Mouse (Mus musculus) midbrain, embryonic 13.5 days (tissue): ENCODE measurements around the gene Herc3. TPM values are rescaled to one million over a fixed set of nuclear protein-coding genes. Genes with fewer than 3 reads are reported as not detected.

ENCODE experiments used
- ATAC-seq: fragments of 200-750 bp; cut with Nextera tagmentation; 2 replicates; pipeline ENCODE4 v1.8.0; 2017; ENCODE audit warnings: mild to moderate bottlenecking, moderate TSS enrichment, moderate library complexity
- H3K27ac ChIP-seq: fragments of 300-500 bp; sonication (generic); 2 replicates; pipeline ENCODE4 v1.5.1; 2015; ENCODE audit warnings: inconsistent platforms, mild to moderate bottlenecking, moderate library complexity
- H3K27me3 ChIP-seq: fragments of 300-500 bp; sonication (generic); 2 replicates; pipeline ENCODE4 v1.6.1; 2015; ENCODE audit warnings: mild to moderate bottlenecking, inconsistent platforms
- H3K36me3 ChIP-seq: fragments of 300-500 bp; sonication (generic); 2 replicates; pipeline ENCODE4 v1.6.1; 2015; ENCODE audit warnings: mild to moderate bottlenecking, inconsistent platforms
- H3K4me1 ChIP-seq: fragments of 300-500 bp; sonication (generic); replicated peaks from 2 replicates; pipeline ENCODE4 v1.6.1; 2015; ENCODE audit warnings: inconsistent platforms
- H3K4me2 ChIP-seq: fragments of 300-500 bp; sonication (generic); replicated peaks from 2 replicates; pipeline ENCODE4 v1.6.1; 2015; ENCODE audit warnings: moderate library complexity, mild to moderate bottlenecking, inconsistent platforms
- H3K4me3 ChIP-seq: fragments of 300-500 bp; sonication (generic); replicated peaks from 2 replicates; pipeline ENCODE4 v1.5.1; 2015; ENCODE audit warnings: mild to moderate bottlenecking, inconsistent platforms
- H3K9ac ChIP-seq: fragments of 300-500 bp; sonication (generic); replicated peaks from 2 replicates; pipeline ENCODE4 v1.6.1; 2015; ENCODE audit warnings: mild to moderate bottlenecking, inconsistent platforms
- H3K9me3 ChIP-seq: fragments of 300-500 bp; sonication (generic); 2 replicates; pipeline ENCODE4 v1.6.1; 2016; ENCODE audit warnings: mild to moderate bottlenecking, inconsistent platforms
- WGBS: fragments of 180-500 bp; shearing (Covaris S2); methylation state at CpG from one replicate; pipeline ENCODE4 v1.1.7; 2015; 5-methylcytosine and 5-hydroxymethylcytosine counted together
- polyA plus RNA-seq: library from polyadenylated mRNA; unstranded; fragments of >200 nt; fragmentation: Nextera tagmentation; extraction: Ambion mirVana; gene quantifications from 2 replicates; pipeline ENCODE4 v1.2.1, GENCODE M21; 2015

Gene Herc3
- polyA plus RNA-seq, 1 experiment from 2014 or later = 19.3 TPM

DNA sequence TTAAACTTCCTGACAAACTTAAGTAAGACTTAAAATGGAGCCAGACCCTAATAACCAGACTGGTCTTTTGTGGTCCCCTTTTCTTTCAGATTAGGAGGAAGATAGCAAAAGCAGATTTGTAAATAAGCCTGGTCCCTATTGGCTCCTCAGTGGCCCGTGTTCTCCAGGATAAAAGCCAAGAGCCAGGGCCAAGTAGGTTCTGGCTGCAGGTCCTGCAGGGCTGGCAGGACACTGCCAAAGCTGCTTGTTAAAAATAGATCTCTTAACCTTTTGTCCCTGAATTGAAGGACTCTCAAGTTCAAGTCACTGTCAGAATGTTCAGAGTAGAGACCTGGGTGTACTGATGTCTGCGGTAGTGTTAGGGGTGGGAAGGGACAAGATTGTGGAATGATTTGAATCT is 96.6 kb downstream of the Herc3 start:
- ATAC-seq = no peak
- WGBS = 74% methylated on average over 2 of the region's 2 CpGs
- no peak overlapping the region for H3K4me2 ChIP-seq
- peaks cover 24% of the 10 kb centered on the region for H3K4me1 ChIP-seq
- no peaks in the 10 kb centered on the region for H3K27me3 ChIP-seq
- no peaks in the 10 kb centered on the region for H3K36me3 ChIP-seq
- H3K27ac ChIP-seq = no peak overlapping the region
- no peak overlapping the region for H3K4me3 ChIP-seq
- H3K9ac ChIP-seq = no peak overlapping the region
- H3K9me3 ChIP-seq = no peaks in the 10 kb centered on the region

GRCm38 (mm10) chr6:58929911-58930431 is 98.7 kb downstream of the Herc3 start:
- Histone ChIP-seq H3K27me3 (no peaks in the 10 kb centered on the region), H3K4me1 (peaks cover 37% of the 10 kb centered on the region), H3K9me3 (no peaks in the 10 kb centered on the region), H3K4me2 (no peak overlapping the region), H3K9ac (no peak overlapping the region), H3K36me3 (no peaks in the 10 kb centered on the region), H3K4me3 (no peak overlapping the region), H3K27ac (no peak overlapping the region)
- WGBS = 91% methylated on average over 9 of the region's 9 CpGs
- no peak for ATAC-seq

DNA sequence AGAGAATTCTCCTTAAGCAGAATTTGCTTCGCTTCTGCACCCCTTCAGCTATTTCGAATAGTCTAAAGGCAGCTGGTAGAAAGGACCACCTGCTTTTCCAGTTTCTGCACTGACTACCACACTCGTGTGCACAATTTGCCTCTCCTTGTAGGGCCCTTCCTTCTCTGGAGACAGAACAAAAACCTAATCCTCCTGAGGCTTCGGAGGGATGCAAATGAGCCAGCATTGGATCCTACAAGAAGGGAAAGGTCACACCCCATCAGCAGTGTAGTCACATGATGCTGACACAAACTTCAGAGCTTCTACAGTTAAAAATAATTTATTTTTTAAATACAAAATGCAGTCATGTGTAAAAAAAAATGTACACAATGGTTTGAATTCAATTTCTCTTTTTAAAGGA is 99.9 kb downstream of the Herc3 start:
- ATAC-seq = no peak
- Histone ChIP-seq H3K36me3 (no peaks in the 10 kb centered on the region), H3K9ac (no peak overlapping the region), H3K4me3 (no peak overlapping the region), H3K9me3 (no peaks in the 10 kb centered on the region), H3K4me1 (peaks cover 41% of the 10 kb centered on the region), H3K4me2 (no peak overlapping the region), H3K27me3 (no peaks in the 10 kb centered on the region), H3K27ac (no peak overlapping the region)
- WGBS = 31% methylated on average over 4 of the region's 4 CpGs

DNA sequence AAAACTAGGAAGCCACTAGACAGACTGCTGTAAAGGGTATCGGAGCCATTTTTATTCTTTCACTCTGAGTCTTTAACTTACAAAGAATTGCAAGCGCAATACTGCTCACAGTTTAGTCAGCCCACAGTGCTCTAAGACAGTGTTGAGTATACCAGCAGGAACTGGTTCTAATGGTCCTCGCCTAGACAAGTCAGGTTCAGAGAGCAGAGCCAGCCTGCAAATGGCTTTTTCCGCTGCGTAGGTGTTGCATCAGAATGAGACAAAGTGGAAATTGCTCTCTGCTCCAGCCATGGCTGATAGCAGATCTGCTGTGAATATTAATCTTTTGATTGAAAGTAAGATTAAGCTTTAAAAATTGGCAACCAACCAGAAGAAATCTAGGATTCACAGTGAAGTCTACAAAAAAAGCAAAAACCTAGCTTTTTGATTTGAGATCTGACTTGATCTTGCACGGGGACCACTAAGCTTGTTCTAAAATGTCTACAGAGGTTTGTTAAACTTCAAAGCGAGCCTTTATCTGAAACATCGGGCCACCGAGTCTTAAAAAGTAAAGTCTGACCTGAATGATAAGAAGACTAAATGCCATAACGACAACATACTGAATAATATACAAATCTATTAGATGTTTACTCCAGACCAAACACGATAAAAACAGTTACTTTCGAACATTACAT is 101.4 kb downstream of the Herc3 start:
- peaks cover 37% of the 10 kb centered on the region for H3K4me1 ChIP-seq
- peak overlapping the region; percentile 25 for H3K4me2 ChIP-seq
- peak; percentile 74 for ATAC-seq
- H3K4me3 ChIP-seq = no peak overlapping the region
- H3K9ac ChIP-seq = no peak overlapping the region
- no peaks in the 10 kb centered on the region for H3K36me3 ChIP-seq
- 44% methylated on average over 12 of the region's 12 CpGs for WGBS
- peak overlapping the region; percentile 87 for H3K27ac ChIP-seq
- no peaks in the 10 kb centered on the region for H3K9me3 ChIP-seq
- no peaks in the 10 kb centered on the region for H3K27me3 ChIP-seq

DNA sequence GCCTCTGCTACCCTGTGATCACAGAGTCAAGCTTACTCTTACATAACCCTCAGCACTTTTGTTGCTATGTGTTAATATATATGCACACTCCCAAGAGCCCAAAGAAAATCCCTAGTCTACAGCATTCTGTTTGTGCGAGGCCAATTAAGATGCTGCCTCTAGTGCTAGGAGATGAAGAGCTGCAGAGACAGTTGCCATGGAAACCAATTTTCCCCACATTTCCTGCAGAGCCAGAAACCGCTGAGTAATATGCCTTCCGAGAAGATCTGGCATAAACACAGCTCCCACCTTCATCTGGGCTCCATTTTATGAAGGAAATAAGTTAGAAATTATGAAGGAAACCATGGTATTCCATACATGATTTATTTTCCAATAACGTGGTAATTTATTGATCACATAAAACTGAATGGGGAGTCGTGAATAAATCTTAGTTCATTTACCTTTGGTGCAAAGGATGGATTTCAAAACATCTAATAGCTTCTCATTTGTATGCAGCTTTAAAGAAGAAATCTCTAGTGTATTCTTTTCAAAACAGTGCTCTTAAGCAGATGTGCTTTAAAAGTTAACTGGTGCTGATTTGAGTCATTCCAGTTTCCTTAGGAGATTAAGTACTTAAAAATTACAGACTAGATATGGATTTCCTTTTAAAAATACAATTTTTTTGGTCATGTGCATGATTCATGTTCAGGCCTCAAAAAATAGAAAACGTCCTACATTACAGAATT is 102.1 kb downstream of the Herc3 start:
- no peak overlapping the region for H3K4me3 ChIP-seq
- H3K36me3 ChIP-seq = no peaks in the 10 kb centered on the region
- no peaks in the 10 kb centered on the region for H3K27me3 ChIP-seq
- peaks cover 36% of the 10 kb centered on the region for H3K4me1 ChIP-seq
- no peak overlapping the region for H3K9ac ChIP-seq
- H3K27ac ChIP-seq = peak overlapping the region; percentile 87
- 24% methylated on average over 6 of the region's 6 CpGs for WGBS
- H3K4me2 ChIP-seq = peak overlapping the region; percentile 25
- no peaks in the 10 kb centered on the region for H3K9me3 ChIP-seq
- peak; percentile 95 for ATAC-seq

GRCm38 (mm10) chr6:58934144-58934543 is 102.9 kb downstream of the Herc3 start:
- Histone ChIP-seq H3K9ac (no peak overlapping the region), H3K4me2 (0 out of 2 replicates have a peak overlapping the region, but pooled peaks have one; percentile 1), H3K27ac (peak overlapping the region; percentile 88), H3K4me3 (no peak overlapping the region), H3K9me3 (no peaks in the 10 kb centered on the region), H3K4me1 (peaks cover 36% of the 10 kb centered on the region), H3K27me3 (no peaks in the 10 kb centered on the region), H3K36me3 (no peaks in the 10 kb centered on the region)
- 16% methylated on average over 4 of the region's 4 CpGs for WGBS
- ATAC-seq = peak; percentile 55

DNA sequence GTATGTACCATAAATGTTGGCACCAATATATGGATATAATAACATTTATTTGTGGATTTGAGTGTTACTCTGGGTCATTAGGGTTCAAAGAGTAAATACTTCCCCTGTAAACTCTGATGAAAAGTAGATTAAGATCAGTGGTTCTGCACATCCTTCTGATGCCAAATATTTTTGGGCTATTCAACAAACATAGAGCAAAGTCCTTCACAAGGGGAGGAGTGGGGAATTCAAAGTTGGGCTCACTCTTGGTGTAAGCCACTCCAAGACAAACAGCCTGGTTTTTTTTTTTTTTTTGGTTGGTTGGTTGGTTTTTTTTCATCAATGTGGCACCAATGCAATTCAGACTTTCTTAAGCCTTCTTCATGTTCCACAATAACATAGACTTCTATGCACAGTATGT is 106.5 kb downstream of the Herc3 start:
- H3K27me3 ChIP-seq = no peaks in the 10 kb centered on the region
- H3K9me3 ChIP-seq = no peaks in the 10 kb centered on the region
- H3K36me3 ChIP-seq = no peaks in the 10 kb centered on the region
- no peak overlapping the region for H3K4me3 ChIP-seq
- no peak for ATAC-seq
- H3K4me2 ChIP-seq = no peak overlapping the region
- H3K9ac ChIP-seq = no peak overlapping the region
- H3K27ac ChIP-seq = no peak overlapping the region
- H3K4me1 ChIP-seq = peaks cover 19% of the 10 kb centered on the region

- no peak overlapping the region for H3K4me2 ChIP-seq
- H3K27ac ChIP-seq = no peak overlapping the region
- no peak overlapping the region for H3K9ac ChIP-seq
- 96% methylated on average over 2 of the region's 2 CpGs for WGBS
- ATAC-seq = no peak
- H3K36me3 ChIP-seq = peaks cover 9% of the 10 kb centered on the region
- no peak overlapping the region for H3K4me3 ChIP-seq
- H3K27me3 ChIP-seq = no peaks in the 10 kb centered on the region
- no peaks in the 10 kb centered on the region for H3K4me1 ChIP-seq
- H3K9me3 ChIP-seq = no peaks in the 10 kb centered on the region
Measured at GRCm38 (mm10) chr6:58942276-58942675, 111.0 kb downstream of the Herc3 start.

DNA sequence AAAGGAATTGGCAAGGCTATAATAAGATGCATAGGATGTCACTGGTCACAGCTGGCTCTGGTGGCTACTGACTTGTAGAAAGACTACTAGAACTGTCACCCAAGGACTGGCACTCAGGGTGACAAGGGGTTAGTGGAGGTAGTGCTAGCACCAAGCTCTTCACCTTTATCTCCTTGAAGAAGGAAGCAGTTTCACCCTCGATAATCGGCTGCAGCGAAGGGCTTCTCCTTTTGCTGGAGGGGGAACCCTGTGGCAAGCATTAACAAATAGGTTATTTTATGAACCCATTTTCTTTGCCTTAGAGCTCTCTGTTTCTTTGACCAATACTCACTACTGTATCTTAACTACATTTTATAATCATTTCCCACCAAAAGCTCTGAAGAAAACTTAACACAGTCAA is 112.7 kb downstream of the Herc3 start:
- H3K4me1 ChIP-seq = no peaks in the 10 kb centered on the region
- no peak overlapping the region for H3K4me2 ChIP-seq
- no peak overlapping the region for H3K9ac ChIP-seq
- no peaks in the 10 kb centered on the region for H3K9me3 ChIP-seq
- H3K4me3 ChIP-seq = no peak overlapping the region
- no peak overlapping the region for H3K27ac ChIP-seq
- H3K36me3 ChIP-seq = peaks cover 9% of the 10 kb centered on the region
- 93% methylated on average over 3 of the region's 3 CpGs for WGBS
- no peak for ATAC-seq
- H3K27me3 ChIP-seq = no peaks in the 10 kb centered on the region

GRCm38 (mm10) chr6:58946246-58946645 is 115.0 kb downstream of the Herc3 start:
- Histone ChIP-seq H3K4me1 (no peaks in the 10 kb centered on the region), H3K27me3 (no peaks in the 10 kb centered on the region), H3K9me3 (no peaks in the 10 kb centered on the region), H3K36me3 (peaks cover 9% of the 10 kb centered on the region), H3K9ac (no peak overlapping the region), H3K4me2 (no peak overlapping the region), H3K4me3 (no peak overlapping the region), H3K27ac (no peak overlapping the region)
- WGBS = 68% methylated on average over 2 of the region's 2 CpGs
- no peak for ATAC-seq

DNA sequence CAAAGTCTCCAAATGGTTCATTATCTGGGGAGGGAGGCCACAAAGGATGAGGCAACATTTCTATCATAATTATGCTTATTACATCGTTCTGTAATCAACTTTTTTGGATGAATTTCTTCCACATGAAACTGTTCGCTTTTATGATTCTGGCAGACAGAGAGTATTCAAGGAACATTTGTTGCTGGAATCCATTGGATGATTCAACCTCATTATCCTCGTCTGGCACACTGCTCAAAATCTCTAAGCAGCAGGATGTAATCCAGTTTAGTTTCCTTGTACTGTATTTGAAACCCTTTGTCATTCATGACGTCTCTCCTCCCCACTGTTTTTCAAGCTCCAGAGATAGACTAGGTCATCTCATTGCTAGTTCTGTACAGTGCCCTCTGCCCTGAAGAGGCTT is 115.6 kb downstream of the Herc3 start:
- H3K9me3 ChIP-seq = no peaks in the 10 kb centered on the region
- 77% methylated on average over 4 of the region's 4 CpGs for WGBS

GRCm38 (mm10) chr6:58950410-58950809 is 119.1 kb downstream of the Herc3 start:
- WGBS = 95% methylated on average over 1 of the region's 1 CpGs
- Histone ChIP-seq H3K9ac (no peak overlapping the region), H3K27me3 (no peaks in the 10 kb centered on the region), H3K4me3 (no peak overlapping the region), H3K27ac (no peak overlapping the region), H3K36me3 (peaks cover 25% of the 10 kb centered on the region), H3K9me3 (no peaks in the 10 kb centered on the region), H3K4me1 (no peaks in the 10 kb centered on the region), H3K4me2 (no peak overlapping the region)
- ATAC-seq = no peak

More for the DNA sequence above, 115.6 kb downstream of the Herc3 start:
- Histone ChIP-seq H3K27ac (no peak overlapping the region), H3K36me3 (peaks cover 9% of the 10 kb centered on the region), H3K9ac (no peak overlapping the region), H3K4me2 (no peak overlapping the region), H3K4me1 (no peaks in the 10 kb centered on the region), H3K27me3 (no peaks in the 10 kb centered on the region), H3K4me3 (no peak overlapping the region)
- ATAC-seq = no peak
